Mouse (Mus musculus): ENCODE measurements at regions not wholly inside any gene's neighbourhood (a gene's known extent, or its start where the extent isn't known, plus 50 kb on each side); places are given as distances from the start of the nearest gene placed in this dataset.

DNA sequence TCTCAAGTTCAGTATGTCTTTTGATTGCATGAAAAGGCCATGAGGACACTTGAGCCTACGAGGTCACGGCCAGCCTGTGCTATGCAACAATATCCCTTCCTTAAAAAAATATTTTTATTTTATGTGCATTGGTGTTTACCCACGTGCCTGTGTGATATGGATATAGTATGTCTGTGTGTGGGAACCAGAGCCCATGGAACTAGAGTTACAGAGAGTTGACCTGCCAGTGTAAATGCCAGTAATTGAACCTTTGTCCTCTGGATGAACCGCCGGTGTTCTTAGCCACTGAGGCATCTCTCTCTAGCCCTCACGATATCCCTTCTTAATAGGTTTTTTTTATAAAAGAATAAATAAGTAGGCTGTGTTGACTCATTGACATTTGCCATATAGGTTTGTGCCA is 270.0 kb downstream of the Samd5 start:
- Histone ChIP-seq H3K9ac (replicated peaks) (no peak overlapping the region), H3K27ac (ENCODE audit: low read depth) (no peak overlapping the region), H3K4me3 (ENCODE audit: low read depth, low read length) (no peak overlapping the region), H3K4me1 (ENCODE audit: insufficient read depth) (no peaks in the 10 kb centered on the region), H3K9me3 (ENCODE audit: low read length) (no peaks in the 10 kb centered on the region), H3K4me2 (ENCODE audit: low read depth, low read length) (no peak overlapping the region), H3K27me3 (ENCODE audit: insufficient read depth, low read length) (no peaks in the 10 kb centered on the region), H3K36me3 (replicated peaks; ENCODE audit: insufficient read depth, low read length) (no peaks in the 10 kb centered on the region)
- 73% methylated on average over 6 of the region's 6 CpGs for WGBS (ENCODE audit: insufficient replicate concordance)
- no peak for ATAC-seq
- no peak for DNase-seq
- TF ChIP-seq CTCF (IDR thresholded peaks at IDR 0.05; ENCODE audit: low read depth) (no peak), EP300 (IDR thresholded peaks at IDR 0.05; ENCODE audit: low read depth) (no peak)

DNA sequence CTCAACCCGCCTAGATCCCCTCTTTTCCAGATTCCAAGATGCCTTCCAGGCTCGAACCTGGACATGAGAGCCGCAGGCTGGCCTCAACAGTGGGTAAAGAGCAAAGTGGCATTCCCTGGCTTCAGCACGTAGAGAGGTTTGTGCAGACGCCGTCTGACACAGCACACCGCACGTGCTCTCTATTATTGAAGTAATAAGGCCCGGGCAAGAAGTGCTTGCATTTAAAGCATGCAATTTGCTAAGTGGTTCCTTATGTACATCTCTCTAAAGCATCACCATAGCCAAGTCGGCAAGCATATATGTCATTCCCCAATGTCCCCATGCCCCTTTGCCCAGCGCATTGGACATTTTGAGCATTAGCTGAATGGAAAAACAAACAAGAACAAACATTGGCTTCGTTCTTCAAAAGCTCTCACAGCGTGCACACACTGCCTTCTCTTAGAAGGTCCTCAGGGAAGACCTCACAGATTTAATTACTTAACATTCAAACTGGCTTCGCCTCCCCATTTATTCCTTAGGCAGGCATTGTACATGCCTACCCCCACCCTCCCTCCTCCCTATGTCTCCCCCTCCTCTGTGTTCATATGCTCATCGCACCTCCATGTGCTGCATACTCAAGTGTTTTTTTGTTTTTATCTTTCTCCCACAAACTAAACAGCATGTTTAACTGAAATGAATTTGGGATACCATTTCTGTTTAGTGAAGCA is 273.9 kb downstream of the Samd5 start:
- H3K4me1 ChIP-seq (ENCODE audit: insufficient read depth), result no peaks in the 10 kb centered on the region
- TF ChIP-seq EP300 (IDR thresholded peaks at IDR 0.05; ENCODE audit: low read depth) (no peak), CTCF (IDR thresholded peaks at IDR 0.05; ENCODE audit: low read depth) (no peak)
- H3K27ac ChIP-seq (ENCODE audit: low read depth), result no peak overlapping the region
- no peak overlapping the region for H3K4me2 ChIP-seq (ENCODE audit: low read depth, low read length)
- ATAC-seq (no peak), DNase-seq (no peak)
- H3K27me3 ChIP-seq (ENCODE audit: insufficient read depth, low read length), result no peaks in the 10 kb centered on the region
- H3K36me3 ChIP-seq (replicated peaks; ENCODE audit: insufficient read depth, low read length), result no peaks in the 10 kb centered on the region
- H3K9ac ChIP-seq (replicated peaks), result no peak overlapping the region
- WGBS (ENCODE audit: insufficient replicate concordance), result 81% methylated on average over 15 of the region's 15 CpGs
- H3K9me3 ChIP-seq (ENCODE audit: low read length), result no peaks in the 10 kb centered on the region
- no peak overlapping the region for H3K4me3 ChIP-seq (ENCODE audit: low read depth, low read length)

DNA sequence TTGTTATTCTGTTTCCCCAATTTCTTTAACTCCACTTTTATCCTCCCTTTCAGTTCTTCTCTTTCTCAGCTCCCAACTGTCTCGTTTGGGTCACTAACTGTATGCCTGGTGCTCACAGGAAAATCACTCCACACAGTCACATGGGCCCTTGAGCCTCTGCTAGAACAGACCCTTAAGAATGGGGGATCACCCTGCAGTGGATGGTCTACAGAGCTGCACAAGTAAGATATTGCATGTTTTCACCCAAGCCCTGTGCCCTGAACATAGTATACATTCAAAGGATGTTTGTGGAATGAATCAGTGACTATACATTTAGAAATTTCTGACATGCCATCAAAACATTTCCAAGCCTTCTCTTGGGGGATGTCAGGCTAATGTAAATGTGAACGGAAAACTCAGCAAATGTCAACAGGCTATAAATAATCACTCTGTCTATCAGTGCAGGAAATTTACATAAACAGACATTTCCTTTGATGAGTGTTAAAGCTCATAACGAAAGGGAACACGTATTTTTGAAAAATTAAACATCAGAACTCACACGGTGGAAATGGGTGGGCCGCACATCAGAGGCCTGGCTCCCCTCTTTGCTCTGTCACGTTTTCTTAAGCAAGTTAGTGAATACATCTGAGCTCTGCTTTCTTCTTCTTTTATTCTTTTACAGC is 297.4 kb downstream of the Samd5 start:
- DNase-seq (no peak), ATAC-seq (no peak)
- 47% methylated on average over 7 of the region's 7 CpGs for WGBS (ENCODE audit: insufficient replicate concordance)
- no peaks in the 10 kb centered on the region for H3K36me3 ChIP-seq (replicated peaks; ENCODE audit: insufficient read depth, low read length)
- H3K27me3 ChIP-seq (ENCODE audit: insufficient read depth, low read length), result no peaks in the 10 kb centered on the region
- TF ChIP-seq CTCF (IDR thresholded peaks at IDR 0.05; ENCODE audit: low read depth) (no peak), EP300 (IDR thresholded peaks at IDR 0.05; ENCODE audit: low read depth) (no peak)
- no peaks in the 10 kb centered on the region for H3K4me1 ChIP-seq (ENCODE audit: insufficient read depth)
- H3K27ac ChIP-seq (ENCODE audit: low read depth), result no peak overlapping the region
- no peak overlapping the region for H3K4me3 ChIP-seq (ENCODE audit: low read depth, low read length)
- H3K4me2 ChIP-seq (ENCODE audit: low read depth, low read length), result no peak overlapping the region
- H3K9me3 ChIP-seq (ENCODE audit: low read length), result no peaks in the 10 kb centered on the region
- no peak overlapping the region for H3K9ac ChIP-seq (replicated peaks)

DNA sequence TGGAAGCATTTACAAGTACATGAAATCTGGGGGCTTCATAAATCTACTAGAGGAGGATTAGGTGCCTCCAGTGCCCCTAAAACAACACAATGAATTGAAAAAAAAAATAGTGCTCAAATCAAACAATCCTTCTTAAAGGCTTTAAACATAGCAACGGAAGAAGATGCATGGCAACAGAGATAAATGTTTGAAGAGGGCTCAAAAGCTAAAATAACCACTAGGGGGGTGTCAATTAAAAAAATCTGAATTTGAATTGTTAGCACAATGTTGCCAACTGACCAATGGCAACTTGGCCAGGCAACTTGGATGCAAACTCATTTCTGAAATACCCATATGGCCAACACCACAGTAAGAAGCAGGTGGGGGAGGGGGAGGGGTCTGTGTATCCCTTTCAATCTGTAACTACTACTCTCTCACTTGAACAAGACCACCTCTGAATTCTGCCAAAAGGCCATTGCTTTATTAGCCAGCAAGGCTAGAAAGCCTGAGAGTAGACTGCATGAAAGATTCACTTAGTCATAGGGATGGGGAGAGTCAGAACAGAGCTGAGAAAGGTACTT is 312.6 kb downstream of the Samd5 start:
- DNase-seq, result no peak
- no peak overlapping the region for H3K4me3 ChIP-seq (ENCODE audit: low read depth, low read length)
- no peaks in the 10 kb centered on the region for H3K4me1 ChIP-seq (ENCODE audit: insufficient read depth)
- H3K36me3 ChIP-seq (replicated peaks; ENCODE audit: insufficient read depth, low read length), result no peaks in the 10 kb centered on the region
- H3K9ac ChIP-seq (replicated peaks), result no peak overlapping the region
- no peak for ATAC-seq
- WGBS (ENCODE audit: insufficient replicate concordance), result 47% methylated on average over 1 of the region's 1 CpGs
- TF ChIP-seq CTCF (IDR thresholded peaks at IDR 0.05; ENCODE audit: low read depth), result no peak
- no peak for TF ChIP-seq EP300 (IDR thresholded peaks at IDR 0.05; ENCODE audit: low read depth)
- H3K9me3 ChIP-seq (ENCODE audit: low read length), result no peaks in the 10 kb centered on the region
- no peaks in the 10 kb centered on the region for H3K27me3 ChIP-seq (ENCODE audit: insufficient read depth, low read length)
- H3K4me2 ChIP-seq (ENCODE audit: low read depth, low read length), result no peak overlapping the region
- no peak overlapping the region for H3K27ac ChIP-seq (ENCODE audit: low read depth)

DNA sequence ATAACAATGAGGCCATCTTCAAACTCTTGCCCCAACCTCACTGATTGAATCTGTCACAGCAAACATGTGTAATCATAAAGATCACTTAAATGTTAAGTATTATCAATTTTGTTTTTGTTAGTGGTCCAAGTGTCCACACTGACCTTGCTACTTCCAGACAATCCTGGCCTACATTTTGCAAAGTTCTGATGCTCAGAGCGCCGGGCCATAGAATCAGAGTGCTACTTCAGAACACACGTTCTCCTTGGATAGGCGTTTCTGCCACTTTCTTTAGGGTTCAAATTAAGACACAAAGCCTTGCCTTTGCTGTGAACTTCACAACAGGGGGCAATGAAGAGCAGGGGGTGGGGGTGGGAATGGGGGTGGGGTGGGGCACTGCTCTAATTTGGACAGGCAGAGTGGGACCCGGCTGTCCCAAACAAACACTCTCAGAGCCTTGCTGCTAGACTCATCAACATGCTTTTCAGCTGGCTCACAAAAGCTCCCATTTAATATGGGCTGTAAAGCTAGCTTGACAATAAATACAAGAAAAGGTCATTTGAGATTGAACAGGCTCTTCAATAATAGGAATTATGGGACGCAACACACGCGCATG is 336.7 kb downstream of the Samd5 start:
- H3K4me3 ChIP-seq (ENCODE audit: low read depth, low read length), result no peak overlapping the region
- H3K9ac ChIP-seq (replicated peaks), result no peak overlapping the region
- ATAC-seq (no peak), DNase-seq (no peak)
- WGBS (ENCODE audit: insufficient replicate concordance), result 83% methylated on average over 8 of the region's 8 CpGs
- no peak overlapping the region for H3K27ac ChIP-seq (ENCODE audit: low read depth)
- H3K27me3 ChIP-seq (ENCODE audit: insufficient read depth, low read length), result no peaks in the 10 kb centered on the region
- H3K36me3 ChIP-seq (replicated peaks; ENCODE audit: insufficient read depth, low read length), result no peaks in the 10 kb centered on the region
- H3K4me2 ChIP-seq (ENCODE audit: low read depth, low read length), result no peak overlapping the region
- H3K9me3 ChIP-seq (ENCODE audit: low read length), result no peaks in the 10 kb centered on the region
- TF ChIP-seq CTCF (IDR thresholded peaks at IDR 0.05; ENCODE audit: low read depth), result no peak
- no peak for TF ChIP-seq EP300 (IDR thresholded peaks at IDR 0.05; ENCODE audit: low read depth)
- H3K4me1 ChIP-seq (ENCODE audit: insufficient read depth), result no peaks in the 10 kb centered on the region

DNA sequence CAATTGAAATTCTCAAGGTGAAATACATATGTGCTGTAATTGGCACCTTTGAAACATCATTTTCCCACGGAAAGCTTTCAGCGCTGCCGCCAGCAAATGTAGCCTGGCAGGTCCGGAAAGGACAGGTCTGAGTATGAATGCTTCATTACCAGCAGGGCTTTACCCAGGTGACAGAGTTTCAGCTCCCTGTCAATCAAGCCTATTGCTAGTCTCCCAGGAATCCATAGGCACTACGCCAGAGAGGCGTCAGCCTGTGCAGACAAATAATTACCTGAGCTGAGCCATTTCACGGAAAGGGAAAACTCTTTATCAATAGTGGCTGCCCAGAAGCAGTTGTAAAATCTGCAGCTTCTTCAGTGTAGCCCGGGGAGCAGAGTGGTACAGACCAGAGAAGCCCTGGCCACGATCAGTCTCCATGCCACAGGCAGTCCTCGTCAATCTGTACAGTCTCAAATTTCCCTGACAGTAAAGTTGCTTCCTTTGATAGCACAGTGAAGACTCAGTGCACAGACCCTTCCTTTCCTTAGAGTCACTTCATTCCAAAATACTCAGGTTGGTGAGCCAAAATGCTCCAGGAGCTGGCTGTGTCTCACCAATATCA is 340.7 kb downstream of the Samd5 start:
- Histone ChIP-seq H3K9ac (replicated peaks) (no peak overlapping the region), H3K27me3 (ENCODE audit: insufficient read depth, low read length) (no peaks in the 10 kb centered on the region), H3K36me3 (replicated peaks; ENCODE audit: insufficient read depth, low read length) (no peaks in the 10 kb centered on the region), H3K9me3 (ENCODE audit: low read length) (no peaks in the 10 kb centered on the region), H3K27ac (ENCODE audit: low read depth) (no peak overlapping the region), H3K4me3 (ENCODE audit: low read depth, low read length) (no peak overlapping the region), H3K4me1 (ENCODE audit: insufficient read depth) (no peaks in the 10 kb centered on the region), H3K4me2 (ENCODE audit: low read depth, low read length) (no peak overlapping the region)
- DNase-seq (no peak), ATAC-seq (no peak)
- WGBS (ENCODE audit: insufficient replicate concordance), result 74% methylated on average over 10 of the region's 10 CpGs
- TF ChIP-seq EP300 (IDR thresholded peaks at IDR 0.05; ENCODE audit: low read depth), result no peak
- no peak for TF ChIP-seq CTCF (IDR thresholded peaks at IDR 0.05; ENCODE audit: low read depth)

Data from liver, postnatal 0 days (tissue).